Mouse (Mus musculus) lung, adult 2 months (tissue): ENCODE measurements at regions not wholly inside any gene's neighbourhood (a gene's known extent, or its start where the extent isn't known, plus 50 kb on each side); places are given as distances from the start of the nearest gene placed in this dataset.

Experiments
- DNase-seq: peaks from one replicate; pipeline ENCODE4 v3.0.0; 2022
- H3K4me1 ChIP-seq: fragments of 200-500 bp; 2 replicates; pipeline ENCODE4 v1.6.1; 2011; ENCODE audit warnings: low read length; ENCODE audit not compliant: control insufficient read depth, insufficient read depth
- H3K4me3 ChIP-seq: fragments of 200-500 bp; replicated peaks from 2 replicates; pipeline ENCODE3; 2011; ENCODE audit warnings: low read depth, mild to moderate bottlenecking, control low read depth, low read length; ENCODE audit errors: extremely low read depth
- CTCF ChIP-seq: fragments of 200-500 bp; IDR thresholded peaks from 2 replicates; pipeline ENCODE4 v1.5.1; 2011; ENCODE audit warnings: mild to moderate bottlenecking, low read length, control low read depth; ENCODE audit not compliant: insufficient read depth
- POLR2A ChIP-seq: fragments of 200-500 bp; IDR thresholded peaks from 2 replicates; pipeline ENCODE4 v1.6.1; 2011; ENCODE audit warnings: low read depth, mild to moderate bottlenecking, control low read depth, low read length, borderline replicate concordance; ENCODE audit errors: extremely low read depth
- WGBS: fragments of 180-500 bp; shearing (Covaris S2); methylation state at CpG from one replicate; pipeline ENCODE4 v1.1.7; 2018; 5-methylcytosine and 5-hydroxymethylcytosine counted together

DNA sequence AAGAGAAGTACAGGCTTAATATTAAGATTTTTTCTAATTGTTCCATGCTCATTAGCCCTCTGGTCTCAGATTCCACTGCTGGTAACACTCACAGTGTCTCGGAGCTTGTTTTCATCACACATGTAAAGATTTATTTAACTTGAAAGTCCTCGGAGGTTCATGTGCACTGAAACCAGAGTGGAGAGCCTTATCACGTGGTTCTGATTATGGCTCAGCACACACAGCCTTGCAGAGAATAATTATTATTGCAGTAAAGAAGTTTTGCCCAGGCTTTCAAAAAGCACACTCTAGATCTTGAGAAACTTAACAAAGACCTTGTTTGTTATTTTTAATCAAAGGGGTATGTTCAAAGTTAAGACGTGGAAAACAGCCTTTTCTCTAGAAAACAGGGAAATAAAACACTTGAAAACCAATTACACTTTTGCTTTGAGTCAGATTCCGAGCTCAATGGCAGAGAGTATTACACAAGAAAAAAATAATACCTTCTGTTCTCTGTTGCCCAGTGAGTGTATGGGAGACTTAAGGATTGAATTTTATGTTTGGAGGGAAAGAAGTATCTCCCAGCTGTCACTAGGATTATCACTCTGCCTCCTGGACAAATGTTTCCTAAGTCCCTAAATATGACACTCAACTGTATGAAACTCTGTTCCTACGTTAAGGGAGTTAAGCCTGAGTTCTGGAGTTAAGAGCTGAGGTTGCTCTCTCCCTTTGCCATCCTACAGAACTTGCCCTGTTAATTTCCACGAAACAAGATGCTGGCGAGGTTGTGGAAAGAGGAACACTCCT, 114.9 kb upstream of the Lpar1 start:
- no peak for TF ChIP-seq POLR2A
- TF ChIP-seq CTCF: no peak
- 52% methylated on average over 8 of the region's 8 CpGs for WGBS
- no peak for DNase-seq
- H3K4me1 ChIP-seq: no peaks in the 10 kb centered on the region
- H3K4me3 ChIP-seq: no peak overlapping the region

DNA sequence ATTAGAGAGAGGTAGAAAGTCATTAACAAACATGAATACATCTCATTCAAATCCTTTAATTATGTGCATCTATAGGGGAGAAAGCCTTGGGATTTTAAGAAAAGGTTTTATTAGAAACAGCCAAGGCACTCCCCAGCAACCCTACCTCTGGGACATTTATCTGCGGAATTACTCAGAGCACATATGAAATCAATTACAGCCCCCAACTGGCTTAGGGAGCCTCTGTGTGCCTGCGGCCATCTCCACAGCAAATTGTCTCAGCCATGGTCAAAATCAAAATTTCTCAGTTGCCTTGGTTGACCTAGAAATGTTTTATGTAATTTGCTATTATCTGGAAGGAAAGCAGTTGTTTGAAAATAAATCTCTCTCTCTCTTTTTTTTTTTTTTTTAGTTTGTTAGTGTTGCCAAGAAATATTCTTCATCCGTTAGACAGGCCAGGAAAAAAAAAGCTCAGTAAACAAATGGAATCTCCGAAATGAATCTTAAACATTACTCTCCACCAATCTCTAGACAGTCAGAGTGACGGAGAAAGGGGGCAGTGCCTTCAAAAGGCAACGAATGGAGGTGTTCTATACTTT, 110.0 kb upstream of the Lpar1 start:
- DNase-seq: no peak
- Histone ChIP-seq H3K4me1 (no peaks in the 10 kb centered on the region), H3K4me3 (no peak overlapping the region)
- TF ChIP-seq POLR2A: no peak
- 42% methylated on average over 6 of the region's 6 CpGs for WGBS

DNA sequence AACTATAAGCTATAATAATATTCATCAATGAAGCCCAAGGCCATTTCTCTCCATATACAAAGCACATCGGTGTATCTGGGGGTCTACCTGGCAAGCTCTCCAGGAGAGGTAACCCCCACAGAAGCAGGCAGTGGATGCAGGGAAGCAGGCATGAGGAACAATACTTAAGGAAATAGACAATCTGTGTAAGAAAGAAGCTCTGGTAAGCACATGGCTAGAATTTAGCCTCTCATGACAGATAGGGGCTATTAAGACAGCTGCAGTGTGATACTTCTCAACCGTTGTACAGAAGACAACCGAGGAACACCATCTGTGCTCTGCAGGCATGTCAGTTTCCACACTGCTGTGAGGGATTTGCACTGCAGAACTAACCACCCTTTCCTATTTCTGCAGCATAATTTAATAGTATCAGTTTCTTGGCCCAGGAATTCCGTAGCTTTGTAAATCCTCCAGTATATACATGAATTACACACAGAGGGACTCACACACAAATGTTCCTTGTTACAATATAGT, 108.1 kb upstream of the Lpar1 start:
- DNase-seq: no peak
- Histone ChIP-seq H3K4me3 (no peak overlapping the region), H3K4me1 (no peaks in the 10 kb centered on the region)
- 80% methylated on average over 4 of the region's 4 CpGs for WGBS
- TF ChIP-seq CTCF (no peak), POLR2A (no peak)

DNA sequence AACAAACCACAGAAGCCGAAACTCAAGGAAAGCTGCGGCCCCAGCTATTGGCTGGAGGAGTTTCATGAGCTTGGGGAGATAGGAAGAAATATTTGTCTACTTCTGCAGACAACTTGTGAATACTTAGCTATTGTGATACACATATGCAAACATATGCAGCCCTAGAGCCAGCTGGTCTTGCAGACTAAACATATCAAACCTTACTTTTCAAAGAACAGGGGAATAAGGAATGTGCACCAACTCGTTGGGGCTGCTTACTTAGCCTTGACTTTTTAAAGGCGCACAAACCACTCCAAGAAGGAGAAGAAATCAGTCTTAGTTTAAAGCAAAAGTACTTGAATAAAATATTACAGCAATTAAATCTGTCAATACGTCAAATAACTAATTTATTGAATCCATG, 106.8 kb upstream of the Lpar1 start:
- no peak for DNase-seq
- 47% methylated on average over 5 of the region's 5 CpGs for WGBS
- TF ChIP-seq POLR2A (no peak), CTCF (no peak)
- no peak overlapping the region for H3K4me3 ChIP-seq
- H3K4me1 ChIP-seq: no peaks in the 10 kb centered on the region

DNA sequence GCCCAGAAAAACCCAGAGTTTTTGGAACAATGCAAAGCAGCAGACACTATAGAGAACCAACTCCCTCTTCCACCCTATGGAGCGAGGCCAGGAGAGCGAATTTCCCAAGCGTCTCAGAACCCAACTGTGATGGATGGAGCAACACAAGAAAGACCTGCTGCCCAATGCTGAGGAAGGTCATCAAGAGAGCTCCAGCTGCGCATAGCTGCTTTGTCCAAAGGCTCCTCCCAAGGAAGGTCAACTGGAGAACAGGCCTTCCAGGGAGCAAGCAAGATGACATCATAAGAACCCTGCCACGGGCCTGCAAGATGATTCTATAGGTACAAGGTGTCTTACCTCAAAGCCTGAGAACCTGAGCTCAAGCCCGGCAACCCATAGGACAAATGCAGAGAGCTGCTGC, 104.5 kb upstream of the Lpar1 start:
- WGBS: 50% methylated on average over 6 of the region's 6 CpGs
- no peak for DNase-seq
- Histone ChIP-seq H3K4me1 (no peaks in the 10 kb centered on the region), H3K4me3 (no peak overlapping the region)
- TF ChIP-seq CTCF (no peak), POLR2A (no peak)

DNA sequence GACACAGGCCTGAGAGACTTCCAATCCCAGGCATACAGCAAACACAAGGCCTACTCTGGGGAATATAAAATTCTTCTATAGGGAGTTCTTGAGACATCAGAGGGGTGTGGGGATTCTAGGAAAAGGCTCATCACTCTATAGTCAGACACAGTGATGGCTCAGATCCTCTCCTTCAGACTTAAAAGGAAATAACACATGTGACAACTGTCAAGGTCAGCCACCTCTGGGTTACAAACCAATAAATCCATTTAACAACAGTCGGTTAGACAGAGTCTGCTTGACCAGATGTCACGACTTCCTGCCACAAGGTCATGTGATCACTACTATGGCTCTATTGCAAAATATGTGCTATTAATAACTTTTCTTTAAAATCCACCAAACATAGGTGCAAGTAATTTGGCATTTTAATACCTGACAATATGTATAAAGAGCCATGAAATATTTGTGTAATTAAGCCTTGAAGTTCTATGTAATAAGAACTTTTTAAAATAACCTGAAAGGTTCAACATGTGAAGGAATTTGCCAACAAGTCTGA, 94.1 kb upstream of the Lpar1 start:
- 28% methylated on average over 2 of the region's 2 CpGs for WGBS
- Histone ChIP-seq H3K4me1 (no peaks in the 10 kb centered on the region), H3K4me3 (no peak overlapping the region)
- DNase-seq: no peak
- TF ChIP-seq CTCF (no peak), POLR2A (no peak)

DNA sequence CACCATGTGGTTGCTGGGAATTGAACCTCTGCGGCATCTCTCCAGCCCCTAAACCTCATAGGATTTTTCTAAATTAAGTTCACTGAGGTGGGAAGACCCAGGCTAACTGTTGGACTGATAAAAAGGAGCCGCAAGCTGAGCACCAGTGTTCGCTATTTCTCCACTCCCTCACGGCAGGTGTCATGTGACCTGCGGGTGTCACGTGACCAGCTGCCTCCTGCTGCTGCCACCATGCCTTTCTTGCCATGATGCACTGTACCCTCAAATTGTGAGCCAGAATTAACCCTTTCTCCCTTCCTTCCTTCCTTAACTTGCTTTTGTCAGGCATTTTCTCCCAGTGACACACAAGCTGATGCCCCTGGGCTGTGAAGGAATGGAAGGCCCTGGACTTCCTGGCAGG, 93.1 kb upstream of the Lpar1 start:
- Histone ChIP-seq H3K4me3 (no peak overlapping the region), H3K4me1 (no peaks in the 10 kb centered on the region)
- 96% methylated on average over 6 of the region's 6 CpGs for WGBS
- no peak for TF ChIP-seq CTCF
- TF ChIP-seq POLR2A: no peak
- no peak for DNase-seq

DNA sequence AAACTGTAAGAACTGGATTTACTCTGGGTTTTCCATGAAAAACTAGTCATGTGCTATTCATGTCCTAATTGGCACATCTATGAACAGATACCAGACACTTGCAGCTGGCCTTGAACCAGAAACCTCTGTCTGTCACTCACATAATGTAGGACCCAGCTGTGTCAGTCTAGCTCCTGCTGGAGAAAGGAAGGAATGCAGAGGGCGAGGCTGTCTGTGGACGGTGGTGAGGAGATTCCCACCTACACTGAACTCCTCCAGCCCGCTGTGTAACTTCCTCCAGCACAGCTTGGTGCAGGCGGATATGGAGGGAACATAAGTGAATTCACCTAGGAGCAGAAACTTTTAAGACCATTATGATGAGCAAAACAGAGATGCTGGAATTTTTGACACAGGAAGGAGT, 89.7 kb upstream of the Lpar1 start:
- DNase-seq: no peak
- 44% methylated on average over 4 of the region's 4 CpGs for WGBS
- TF ChIP-seq CTCF (no peak), POLR2A (no peak)
- Histone ChIP-seq H3K4me3 (no peak overlapping the region), H3K4me1 (no peaks in the 10 kb centered on the region)

DNA sequence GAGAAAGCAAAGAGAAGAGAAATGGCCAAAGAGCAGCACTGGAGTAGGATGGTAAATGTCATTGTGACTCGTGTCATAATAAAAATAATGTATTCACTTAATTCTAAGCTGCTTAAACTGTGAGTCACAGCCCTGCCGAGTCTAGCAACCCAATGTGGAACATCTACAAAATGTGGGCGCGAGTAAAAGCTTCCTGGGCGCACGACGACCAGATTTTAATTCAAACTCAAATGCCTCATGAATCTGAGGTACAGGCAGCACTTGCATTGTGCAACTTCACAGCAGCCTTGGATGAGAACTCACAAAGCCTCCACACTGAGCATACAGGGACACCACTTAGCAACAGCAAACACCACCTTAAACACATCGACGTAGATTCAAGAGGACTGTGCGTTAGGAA, 88.5 kb upstream of the Lpar1 start:
- WGBS: 83% methylated on average over 10 of the region's 10 CpGs
- H3K4me3 ChIP-seq: no peak overlapping the region
- no peak for DNase-seq
- H3K4me1 ChIP-seq: no peaks in the 10 kb centered on the region
- no peak for TF ChIP-seq POLR2A
- no peak for TF ChIP-seq CTCF

DNA sequence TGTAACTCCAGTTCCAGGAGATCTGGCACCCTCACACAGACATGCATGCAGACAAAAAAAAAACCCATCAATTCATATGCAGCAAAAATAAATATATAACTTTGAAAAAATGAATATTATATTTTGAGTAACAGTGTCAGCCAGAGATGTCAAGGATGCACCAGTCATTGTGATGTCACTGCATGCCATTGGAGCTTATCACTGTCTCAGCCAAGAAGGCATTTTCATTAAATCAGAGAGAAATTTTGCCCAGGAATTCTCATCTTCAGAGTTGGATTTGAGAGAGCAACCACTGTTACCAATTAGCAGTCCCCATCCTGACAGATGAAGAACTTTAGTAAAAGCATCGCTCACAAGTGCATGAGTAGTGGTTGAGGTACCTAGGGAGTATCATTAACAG, 79.0 kb upstream of the Lpar1 start:
- no peaks in the 10 kb centered on the region for H3K4me1 ChIP-seq
- no peak for DNase-seq
- H3K4me3 ChIP-seq: no peak overlapping the region
- TF ChIP-seq POLR2A (no peak), CTCF (no peak)
- WGBS: 90% methylated on average over 1 of the region's 1 CpGs
